Mouse (Mus musculus) kidney, postnatal 10 days (tissue): ENCODE data around the gene Ptpn4.
A peak's percentile ranks its signal among the peaks of the same experiment; 100 is the strongest.

Experiments
- DNase-seq: peaks from one replicate; pipeline ENCODE4 v3.0.0; 2021; ENCODE audit warnings: mixed read lengths

Gene Ptpn4

DNA sequence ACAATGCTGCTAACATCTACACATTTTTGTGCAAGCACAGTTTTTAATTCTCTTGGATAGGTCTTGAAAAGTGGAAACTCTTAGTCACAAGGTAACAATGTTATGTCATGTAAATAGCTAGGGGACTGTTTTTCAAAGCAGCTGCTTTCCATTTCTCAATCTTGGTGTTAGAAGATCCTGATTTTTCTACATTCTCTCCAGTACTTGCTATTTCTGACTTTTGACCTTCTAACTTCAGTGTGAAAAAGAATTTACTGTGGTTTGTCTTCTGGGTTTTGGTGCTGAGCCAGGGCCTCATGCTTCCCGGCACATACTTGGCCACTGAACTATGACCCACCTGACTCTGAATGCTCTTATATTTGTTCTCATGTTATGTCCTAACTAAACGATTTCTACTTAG is 197.4 kb downstream of the Ptpn4 start:
- peak; percentile 77 for DNase-seq

DNA sequence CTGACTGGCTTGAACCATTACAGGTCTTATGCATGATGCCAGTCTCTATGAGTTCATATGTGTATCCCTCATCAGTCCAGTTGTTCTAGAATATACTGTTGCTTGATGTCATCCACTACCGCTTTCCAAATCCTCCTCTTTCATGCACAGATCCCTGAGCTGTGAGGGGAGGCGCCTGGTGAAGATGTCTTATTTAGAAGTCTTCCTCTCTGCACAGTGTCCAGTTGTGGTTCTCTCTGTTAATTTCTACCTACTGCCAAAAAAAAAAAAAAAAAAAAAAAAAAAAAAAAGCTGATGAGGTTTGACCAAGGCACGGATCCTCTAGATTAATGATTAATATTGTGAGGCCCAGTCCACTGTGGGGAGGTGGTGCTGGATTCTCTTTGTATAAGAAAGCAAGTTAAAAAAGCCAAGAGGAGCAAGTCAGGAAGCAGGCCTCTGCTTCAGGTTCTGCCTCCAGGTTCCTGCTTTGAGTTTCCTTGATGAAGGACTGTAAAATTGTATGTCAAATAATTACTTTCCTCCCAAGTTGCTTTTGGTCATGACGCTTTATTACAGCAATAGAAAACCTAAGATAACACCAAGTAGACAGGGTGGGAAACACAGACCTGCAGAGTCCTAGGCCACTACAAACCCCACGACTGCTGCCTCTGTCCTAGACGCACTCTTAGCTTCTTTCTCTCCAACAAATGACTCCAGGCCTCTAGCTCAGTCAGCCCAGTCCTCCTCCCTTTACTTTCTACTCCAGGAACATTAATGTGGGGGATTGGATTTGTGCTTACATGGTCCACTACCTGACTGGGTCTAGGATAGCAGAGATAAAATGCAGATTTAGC is 200.0 kb downstream of the Ptpn4 start:
- DNase-seq = peak; percentile 35

DNA sequence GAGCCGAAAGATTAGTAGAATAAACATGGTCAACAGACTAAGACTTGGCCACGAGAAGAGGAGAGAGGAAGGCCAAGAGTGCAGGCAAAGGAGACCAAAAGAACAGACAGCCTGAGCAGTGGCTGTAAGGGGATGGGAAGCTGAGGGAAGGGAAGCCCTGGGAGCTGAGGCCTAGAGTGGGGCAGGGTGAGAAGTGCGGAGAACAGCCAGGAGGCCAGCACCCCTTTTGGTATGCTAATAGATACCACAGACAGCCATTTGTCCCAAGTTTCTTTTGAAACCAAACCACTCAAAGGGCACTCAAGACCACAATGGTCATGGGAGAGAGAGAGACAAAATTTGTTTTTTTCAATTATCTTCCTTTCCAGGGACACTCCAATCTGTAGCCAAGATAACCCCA is 202.7 kb downstream of the Ptpn4 start:
- DNase-seq = no peak

DNA sequence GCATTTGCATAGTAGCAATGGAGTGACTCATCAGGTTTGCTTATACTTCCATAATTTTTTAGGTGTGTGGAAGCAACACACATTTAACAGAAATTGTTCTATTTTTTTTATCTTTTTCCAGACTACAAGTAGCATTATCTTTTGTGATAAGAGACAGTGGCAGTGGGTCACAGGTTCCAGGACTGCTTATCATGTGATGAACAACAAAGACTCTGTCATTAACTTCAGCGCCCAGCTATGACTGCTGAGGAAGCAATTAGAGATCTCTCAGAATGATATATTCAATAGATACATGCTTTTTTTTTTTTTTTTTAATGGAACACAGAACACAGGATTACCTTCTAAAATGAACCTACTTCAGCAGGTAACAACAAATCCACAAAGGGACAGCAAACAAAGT is 207.0 kb downstream of the Ptpn4 start:
- no peak for DNase-seq

DNA sequence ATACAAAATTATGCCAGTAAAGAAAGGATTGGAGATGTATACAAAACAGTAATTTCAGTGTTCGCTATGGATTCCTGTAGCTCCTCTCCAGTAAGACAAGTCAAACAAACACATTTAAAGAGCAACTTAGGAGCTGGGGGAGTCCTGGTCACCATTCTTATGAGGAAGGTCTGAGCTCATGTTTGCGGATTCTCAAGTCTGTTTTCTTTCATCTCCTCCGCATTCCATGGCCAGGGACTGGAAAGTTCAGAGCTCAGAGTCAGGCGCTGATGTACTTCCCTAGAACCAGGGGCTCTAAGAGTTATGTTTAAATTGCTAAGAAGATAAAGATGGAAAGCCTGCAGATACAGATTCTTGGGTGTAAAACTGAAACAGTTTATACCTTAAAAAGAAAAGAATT is 210.6 kb downstream of the Ptpn4 start:
- no peak for DNase-seq

DNA sequence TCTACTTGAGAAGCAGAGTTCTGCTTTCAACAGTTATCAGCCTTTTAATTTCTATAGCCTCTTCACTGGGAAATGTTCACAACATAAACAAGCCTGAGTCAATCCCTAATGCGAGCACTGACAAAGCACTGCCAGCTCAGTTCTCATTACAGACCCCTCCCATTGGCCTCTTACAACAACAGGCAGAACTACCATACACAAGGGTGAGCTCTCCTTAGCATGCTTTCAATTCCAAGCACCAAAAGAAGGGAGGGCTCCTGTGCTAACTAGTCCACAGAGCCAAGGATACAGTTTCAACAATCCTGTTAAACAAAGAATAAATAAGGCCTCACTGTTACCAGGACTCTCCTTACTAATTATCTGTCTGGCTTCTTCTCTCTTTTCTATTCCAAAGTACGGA is 213.0 kb downstream of the Ptpn4 start:
- no peak for DNase-seq

DNA sequence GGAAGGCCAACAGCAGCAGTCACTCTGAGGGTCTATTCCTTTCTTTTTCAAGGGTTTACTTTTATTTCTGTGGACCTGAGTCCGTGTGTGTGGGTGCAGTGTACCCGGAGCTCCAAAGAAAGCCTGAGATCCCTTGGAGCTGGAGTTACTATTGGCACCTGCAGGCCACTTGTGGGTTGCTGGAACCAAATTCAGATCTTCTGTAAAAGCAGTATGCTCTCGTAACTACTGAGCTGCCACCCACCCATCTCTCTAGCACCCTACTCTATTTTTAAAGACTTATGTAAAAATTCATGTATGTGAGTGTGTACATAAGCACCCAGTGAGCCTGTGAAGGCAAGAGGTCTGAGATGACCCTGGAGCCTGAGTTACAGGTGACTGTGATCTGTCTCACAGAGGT is 232.0 kb downstream of the Ptpn4 start:
- DNase-seq = no peak
